Mouse (Mus musculus) MEL-GATA-1-ER (cell line): ENCODE data around the gene Gm48552.

Experiments used
- DNase-seq: peaks from one replicate; pipeline ENCODE4 v3.0.0-alpha.2; 2012; ENCODE audit warnings: low read depth; ENCODE audit errors: extremely low read depth

Gm48552 gene

GRCm38 (mm10) chr10:81388505-81389055 is at the start of gene Gm48552:
Gm48552 (plus strand) TSS chr10:81389005.
- no peak for DNase-seq

DNA sequence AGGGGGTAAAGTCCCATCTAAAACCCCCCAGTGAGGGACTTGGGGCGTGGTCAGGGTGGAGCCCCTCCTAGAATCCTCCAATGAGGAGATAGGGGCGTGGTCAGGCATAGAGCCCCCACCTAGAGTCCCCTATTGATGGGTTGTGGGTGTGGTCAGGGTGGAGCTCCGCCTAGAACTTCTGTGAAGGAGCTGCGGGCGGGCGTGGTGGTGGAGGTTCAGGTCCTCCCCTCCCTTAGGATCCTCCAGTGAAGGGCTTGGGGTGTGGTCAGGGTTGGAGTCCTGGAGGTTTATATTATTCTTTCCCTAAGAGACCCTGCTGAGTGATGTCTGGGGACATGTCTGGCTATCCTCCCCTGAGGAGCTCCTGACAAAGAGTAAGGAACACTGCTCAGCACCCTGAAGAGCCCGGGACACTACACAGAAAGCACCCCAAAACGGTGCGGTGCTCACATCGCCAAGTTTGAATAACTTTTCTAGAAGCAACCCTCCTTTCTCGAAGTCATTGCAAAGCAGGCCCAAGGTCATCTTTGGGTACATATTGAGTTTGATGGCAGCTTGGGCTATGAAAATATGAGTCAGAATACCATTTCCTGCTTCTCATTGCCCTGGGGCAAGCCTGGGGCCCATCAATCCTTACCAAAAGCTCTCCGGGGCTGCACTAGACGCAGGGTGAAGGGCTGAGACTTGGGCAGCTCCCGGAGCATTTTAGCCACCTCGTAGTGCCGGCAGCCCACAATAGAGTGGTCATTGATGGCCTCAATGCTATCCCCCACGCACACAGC is 48.1 kb upstream of the Gm48552 start:
- no peak for DNase-seq

GRCm38 (mm10) chr10:81341333-81341949 is 47.4 kb upstream of the Gm48552 start:
- no peak for DNase-seq

DNA sequence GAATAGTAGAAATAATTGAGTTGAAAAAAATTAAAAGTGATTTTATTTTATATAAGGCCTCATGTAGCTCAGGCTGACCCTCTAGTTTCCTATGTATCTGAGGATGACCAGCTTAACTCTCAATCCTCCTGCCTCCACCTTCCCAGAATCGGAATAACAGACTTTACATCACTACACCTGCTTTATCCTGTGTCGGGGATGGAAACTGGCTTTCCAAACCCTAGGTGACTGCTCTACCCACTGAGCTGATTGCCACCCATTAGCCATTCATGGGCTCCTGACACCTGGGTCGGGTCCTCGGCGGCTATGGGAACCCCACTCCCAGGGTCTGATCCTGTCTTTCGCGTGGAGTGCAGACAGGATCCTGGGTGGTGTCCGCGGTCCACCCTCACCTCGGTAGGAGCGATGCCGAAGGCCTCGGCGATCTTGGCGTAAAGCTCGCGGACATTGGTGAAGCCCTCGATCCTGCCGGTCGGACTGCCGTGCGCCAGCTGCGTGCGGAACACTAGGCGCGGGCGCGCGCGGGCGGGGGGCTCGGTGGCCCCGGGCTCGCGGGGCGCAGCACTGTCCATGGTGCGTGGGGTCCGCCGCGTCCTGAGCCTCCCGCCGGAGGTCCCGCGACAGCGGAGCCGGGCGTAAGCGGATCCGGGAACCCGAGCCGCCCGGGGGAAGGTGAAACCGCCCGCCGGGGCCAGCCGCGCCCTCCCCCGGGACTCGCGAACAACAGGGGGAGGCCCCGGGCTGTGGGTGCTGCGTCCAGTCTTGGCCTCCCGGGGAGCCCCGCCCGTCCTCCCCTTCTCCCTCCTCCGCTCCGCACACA is 45.9 kb upstream of the Gm48552 start, which contains the start of gene Gipc3:
TSS of gene Gipc3 (minus strand) at position 581 of the 820 bp plus-strand sequence.
- DNase-seq = no peak

DNA sequence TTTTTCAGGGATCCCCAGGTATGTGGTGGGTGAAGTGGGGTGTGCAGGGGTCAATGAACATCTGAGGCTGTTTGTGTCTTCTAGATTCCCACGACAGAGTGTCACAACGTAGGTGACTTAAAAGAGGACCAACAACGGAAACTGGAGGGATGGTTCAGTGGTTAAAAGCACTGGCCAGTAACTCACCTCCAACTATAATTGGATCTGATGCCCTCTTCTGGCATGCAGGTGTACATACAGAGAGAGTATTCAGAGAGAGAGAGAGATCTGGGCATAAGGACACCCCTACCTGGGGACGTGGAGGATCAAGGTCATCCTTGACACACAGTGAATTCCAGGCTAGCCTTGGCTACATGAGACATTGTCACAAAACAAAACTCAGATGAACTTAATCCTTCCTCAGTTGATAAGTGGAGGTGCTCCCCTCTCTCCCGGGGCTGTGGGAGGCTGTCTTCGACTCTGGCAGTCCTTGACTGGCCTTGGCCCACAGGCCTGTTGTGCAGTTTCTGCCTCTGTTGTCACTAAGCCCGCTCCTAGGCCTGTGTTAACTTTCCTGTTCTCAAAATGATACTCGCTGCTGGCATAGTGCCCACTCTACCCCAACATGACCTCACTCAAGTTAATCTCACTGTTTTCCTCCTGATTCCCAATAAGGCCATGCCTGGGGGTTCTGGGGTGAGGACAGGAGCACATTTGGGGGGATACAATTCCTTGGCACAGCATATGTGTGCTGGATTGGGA is 44.2 kb upstream of the Gm48552 start:
- DNase-seq = no peak

DNA sequence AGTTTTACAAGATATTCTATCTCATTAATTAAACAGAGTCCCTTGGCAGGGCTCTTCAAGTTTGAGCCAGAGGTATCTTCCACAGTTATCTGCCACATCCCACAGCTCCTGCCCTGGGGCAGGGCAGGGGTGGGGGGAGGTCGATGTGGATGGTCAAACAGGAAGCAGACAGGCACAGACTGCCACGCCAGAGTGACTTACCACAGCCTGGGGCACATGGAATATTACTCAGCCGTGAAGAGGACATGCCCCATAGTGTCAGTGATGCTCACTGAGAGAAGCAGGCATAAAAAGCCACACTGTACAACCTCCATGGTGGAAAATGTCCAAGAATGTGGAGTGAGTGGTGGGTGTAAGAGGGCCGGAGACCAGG is 43.7 kb upstream of the Gm48552 start:
- DNase-seq = no peak

- DNase-seq = no peak
These were observed 42.2 kb upstream of the Gm48552 start for GRCm38 (mm10) chr10:81346453-81347067.

GRCm38 (mm10) chr10:81349146-81349545 is 39.7 kb upstream of the Gm48552 start:
- no peak for DNase-seq

GRCm38 (mm10) chr10:81349961-81350350 is 38.8 kb upstream of the Gm48552 start:
- DNase-seq = no peak

GRCm38 (mm10) chr10:81350351-81351063 is 38.3 kb upstream of the Gm48552 start, which contains the start of gene Hmg20b:
Hmg20b (minus strand) TSS chr10:81350480.
- peak; percentile 93 for DNase-seq

GRCm38 (mm10) chr10:81351678-81352291 is 37.0 kb upstream of the Gm48552 start:
- peak; percentile 78 for DNase-seq

DNA sequence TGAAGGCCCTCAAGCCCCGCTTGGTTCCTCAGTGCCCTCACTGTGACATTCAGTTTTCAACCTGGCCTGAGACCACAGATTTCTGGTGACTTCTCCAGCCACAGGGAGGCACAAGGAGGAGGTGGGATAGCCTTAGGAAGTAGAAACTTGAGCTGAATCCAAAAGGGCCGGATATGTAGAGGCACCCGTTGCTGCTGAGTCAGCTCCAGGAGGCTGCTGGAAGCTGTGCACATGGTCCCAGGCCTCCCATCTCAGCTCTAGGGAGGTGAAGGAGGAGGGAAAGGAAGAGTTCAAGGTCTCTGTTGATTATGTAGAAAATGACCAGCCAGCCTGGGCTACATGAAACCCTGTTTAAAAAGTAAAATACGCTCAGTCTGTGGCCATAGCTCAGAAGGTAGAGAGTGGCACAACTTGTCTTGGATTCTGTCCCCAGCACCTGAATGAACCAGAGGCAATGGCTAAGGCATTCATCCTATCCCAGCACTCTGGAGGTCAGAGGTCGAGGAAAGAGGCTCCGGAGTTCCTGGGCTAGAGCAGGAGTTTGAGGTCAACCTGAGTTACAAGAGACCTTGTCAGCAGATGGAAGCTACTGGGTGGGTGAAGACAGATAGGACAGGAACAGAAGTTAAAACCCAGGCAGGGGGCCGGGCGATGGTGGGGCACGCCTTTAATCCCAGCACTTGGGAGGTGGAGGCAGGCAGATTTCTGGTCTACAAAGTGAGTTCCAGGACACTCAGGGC is 33.9 kb upstream of the Gm48552 start:
- DNase-seq = no peak

- DNase-seq = no peak
These were observed 33.3 kb upstream of the Gm48552 start for GRCm38 (mm10) chr10:81355533-81355932.

DNA sequence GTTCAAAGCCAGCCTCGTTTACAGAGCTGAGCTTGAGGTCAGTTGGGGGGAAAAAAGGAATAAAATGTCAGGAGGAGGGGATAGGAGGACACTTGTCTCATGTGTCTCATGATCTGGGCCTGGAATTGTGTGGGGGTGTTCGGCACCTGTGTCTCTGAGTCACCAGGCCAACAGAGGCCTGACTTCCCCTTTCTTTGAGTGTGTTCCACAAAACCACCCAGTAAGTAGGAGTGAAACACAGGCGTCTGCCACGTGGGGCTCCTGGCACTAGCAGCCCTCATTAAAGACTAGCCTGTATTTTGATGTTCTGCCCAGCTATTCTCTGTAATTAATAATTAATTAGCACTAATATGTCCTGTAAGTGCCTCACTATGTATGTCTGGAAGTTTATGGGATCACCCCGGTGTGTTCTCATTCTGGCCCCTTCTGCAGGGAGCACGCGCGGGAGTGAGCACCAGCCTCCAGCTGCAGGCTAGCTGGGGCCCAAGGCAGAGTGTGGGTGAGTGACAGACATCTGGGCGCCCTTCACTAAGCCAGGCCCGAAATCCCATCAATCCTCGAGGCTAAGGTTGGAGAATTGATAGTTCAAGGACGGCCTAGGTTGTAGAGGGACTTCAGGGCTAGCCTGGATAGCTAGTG is 32.3 kb upstream of the Gm48552 start:
- DNase-seq = peak; percentile 88

DNA sequence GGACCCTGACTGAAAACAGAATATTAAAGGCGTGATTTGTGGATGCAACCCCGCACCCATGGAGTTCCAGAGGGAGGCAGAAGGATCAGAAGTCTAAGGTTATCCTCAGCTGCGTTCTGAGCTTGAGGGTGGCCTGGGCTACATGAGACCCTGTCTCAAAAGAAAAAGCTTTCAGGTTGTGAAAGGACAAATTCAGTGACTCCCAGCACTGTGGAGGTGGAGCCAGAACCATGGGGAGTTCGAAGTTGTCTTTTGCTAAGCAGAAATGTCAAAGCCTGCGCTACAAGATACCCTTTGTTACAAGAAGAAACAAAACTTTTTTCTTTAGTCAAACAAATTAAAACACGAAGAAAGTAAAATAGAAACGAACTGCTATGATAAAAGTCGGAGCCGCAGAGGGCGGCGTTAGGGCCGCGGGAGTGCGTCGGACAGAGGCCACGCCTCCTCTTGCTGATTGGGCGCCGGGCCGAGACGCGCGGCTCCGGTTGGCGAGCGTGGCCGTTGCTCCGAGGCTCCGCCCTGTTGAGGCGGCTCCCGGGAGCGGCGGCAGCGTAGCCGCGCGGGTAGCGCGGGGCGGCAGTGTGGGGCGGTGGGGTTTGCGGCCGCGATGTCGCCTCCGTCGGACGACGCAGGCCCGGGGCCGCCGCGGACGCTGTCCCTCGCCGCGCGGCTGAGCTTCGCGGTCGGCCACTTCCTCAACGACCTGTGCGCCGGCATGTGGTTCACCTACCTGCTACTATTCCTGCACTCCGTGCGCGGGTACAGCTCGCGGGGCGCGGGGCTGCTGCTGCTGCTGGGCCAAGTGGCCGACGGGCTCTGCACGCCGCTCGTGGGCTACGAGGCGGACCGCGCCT is 31.6 kb upstream of the Gm48552 start, which contains the start of gene Mfsd12:
TSS of gene Mfsd12 (plus strand) at position 501 of the 854 bp plus-strand sequence.
- DNase-seq = no peak

DNA sequence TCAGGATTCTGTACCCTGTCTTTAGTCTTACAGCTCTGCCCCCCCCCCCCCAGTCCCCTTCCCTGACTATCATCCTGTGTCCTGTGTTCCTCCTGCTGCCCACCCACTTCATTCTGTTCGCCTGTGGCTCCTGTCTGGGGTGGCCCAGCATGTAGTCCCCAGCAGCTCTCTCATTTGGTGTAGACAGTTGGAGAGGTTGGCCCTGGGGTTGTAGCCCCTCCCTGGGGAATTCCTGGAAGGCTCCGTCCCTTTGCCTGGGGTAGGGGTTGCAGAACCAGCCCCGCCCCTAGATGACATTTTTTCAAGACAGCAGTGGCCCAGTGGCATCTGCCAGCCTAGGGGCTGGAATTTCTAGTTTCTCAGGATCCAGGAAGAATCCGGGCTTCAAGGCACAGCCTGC is 30.6 kb upstream of the Gm48552 start:
- no peak for DNase-seq

DNA sequence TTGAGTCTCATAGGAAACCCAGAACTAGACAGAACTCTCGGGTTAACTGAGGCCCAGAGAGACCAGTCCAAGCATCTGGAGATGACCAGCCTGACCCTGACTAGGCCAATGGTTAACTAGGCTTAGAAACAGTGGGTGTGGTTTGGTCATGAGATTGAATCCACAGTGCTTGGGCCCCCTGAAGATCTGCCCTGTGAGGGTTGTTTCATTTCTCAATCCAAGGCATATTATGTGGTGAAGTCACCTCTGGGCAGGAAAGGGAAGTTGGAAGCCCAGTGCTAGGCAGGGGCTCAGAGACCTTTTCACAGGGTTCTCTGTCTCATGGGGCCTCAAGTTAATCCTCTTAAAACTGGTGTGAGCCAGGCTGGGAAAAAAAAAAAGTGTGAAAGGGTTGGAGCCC is 30.0 kb upstream of the Gm48552 start:
- DNase-seq = no peak
